Mouse (Mus musculus) midbrain, embryonic 13.5 days (tissue): ENCODE data around the gene Uts2b. TPM values are rescaled to one million over a fixed set of nuclear protein-coding genes. Genes with fewer than 3 reads are reported as not detected.

Source experiments
- ATAC-seq: fragments of 200-750 bp; cut with Nextera tagmentation; 2 replicates; pipeline ENCODE4 v1.8.0; 2017; ENCODE audit warnings: mild to moderate bottlenecking, moderate TSS enrichment, moderate library complexity
- H3K27ac ChIP-seq: fragments of 300-500 bp; sonication (generic); 2 replicates; pipeline ENCODE4 v1.5.1; 2015; ENCODE audit warnings: inconsistent platforms, mild to moderate bottlenecking, moderate library complexity
- H3K27me3 ChIP-seq: fragments of 300-500 bp; sonication (generic); 2 replicates; pipeline ENCODE4 v1.6.1; 2015; ENCODE audit warnings: mild to moderate bottlenecking, inconsistent platforms
- H3K36me3 ChIP-seq: fragments of 300-500 bp; sonication (generic); 2 replicates; pipeline ENCODE4 v1.6.1; 2015; ENCODE audit warnings: mild to moderate bottlenecking, inconsistent platforms
- H3K4me1 ChIP-seq: fragments of 300-500 bp; sonication (generic); replicated peaks from 2 replicates; pipeline ENCODE4 v1.6.1; 2015; ENCODE audit warnings: inconsistent platforms
- H3K4me2 ChIP-seq: fragments of 300-500 bp; sonication (generic); replicated peaks from 2 replicates; pipeline ENCODE4 v1.6.1; 2015; ENCODE audit warnings: moderate library complexity, mild to moderate bottlenecking, inconsistent platforms
- H3K4me3 ChIP-seq: fragments of 300-500 bp; sonication (generic); replicated peaks from 2 replicates; pipeline ENCODE4 v1.5.1; 2015; ENCODE audit warnings: mild to moderate bottlenecking, inconsistent platforms
- H3K9ac ChIP-seq: fragments of 300-500 bp; sonication (generic); replicated peaks from 2 replicates; pipeline ENCODE4 v1.6.1; 2015; ENCODE audit warnings: mild to moderate bottlenecking, inconsistent platforms
- H3K9me3 ChIP-seq: fragments of 300-500 bp; sonication (generic); 2 replicates; pipeline ENCODE4 v1.6.1; 2016; ENCODE audit warnings: mild to moderate bottlenecking, inconsistent platforms
- WGBS: fragments of 180-500 bp; shearing (Covaris S2); methylation state at CpG from one replicate; pipeline ENCODE4 v1.1.7; 2015; 5-methylcytosine and 5-hydroxymethylcytosine counted together
- polyA plus RNA-seq: library from polyadenylated mRNA; unstranded; fragments of >200 nt; fragmentation: Nextera tagmentation; extraction: Ambion mirVana; gene quantifications from 2 replicates; pipeline ENCODE4 v1.2.1, GENCODE M21; 2015

The Uts2b gene
- 0.41 and 0.46 TPM in 2 replicates for polyA plus RNA-seq

GRCm38 (mm10) chr16:27370191-27370590 lies at the start of gene Uts2b:
Gene Uts2b (minus strand): TSS chr16:27370239.
- no peak for ATAC-seq
- WGBS = 82% methylated on average over 8 of the region's 8 CpGs
- no peak within 1 kb of the TSS for H3K4me2 ChIP-seq
- no peaks in the 10 kb centered on the region for H3K36me3 ChIP-seq
- H3K9ac ChIP-seq = no peak within 1 kb of the TSS
- H3K9me3 ChIP-seq = no peaks in the 10 kb centered on the region
- H3K27ac ChIP-seq = no peak within 1 kb of the TSS
- H3K27me3 ChIP-seq = no peaks in the 10 kb centered on the region
- no peaks in the 10 kb centered on the region for H3K4me1 ChIP-seq
- no peak within 1 kb of the TSS for H3K4me3 ChIP-seq

- WGBS = 93% methylated on average over 3 of the region's 3 CpGs
- Histone ChIP-seq H3K27me3 (no peaks in the 10 kb centered on the region), H3K9me3 (peaks cover 3% of the 10 kb centered on the region; the same call in 1 of the 2 replicates), H3K27ac (no peak overlapping the region), H3K4me1 (no peaks in the 10 kb centered on the region), H3K4me3 (no peak overlapping the region), H3K4me2 (no peak overlapping the region), H3K36me3 (peaks cover 76% of the 10 kb centered on the region), H3K9ac (no peak overlapping the region)
- ATAC-seq = no peak
These were observed 47.6 kb upstream of the Uts2b start for GRCm38 (mm10) chr16:27417632-27418031.

- H3K27ac ChIP-seq = no peak overlapping the region
- H3K9me3 ChIP-seq = peaks cover 3% of the 10 kb centered on the region; the same call in 1 of the 2 replicates
- H3K9ac ChIP-seq = no peak overlapping the region
- H3K27me3 ChIP-seq = no peaks in the 10 kb centered on the region
- no peak overlapping the region for H3K4me3 ChIP-seq
- H3K4me1 ChIP-seq = no peaks in the 10 kb centered on the region
- peaks cover 75% of the 10 kb centered on the region for H3K36me3 ChIP-seq
- 94% methylated on average over 6 of the region's 6 CpGs for WGBS
- ATAC-seq = no peak
- H3K4me2 ChIP-seq = no peak overlapping the region
These were observed 47.0 kb upstream of the Uts2b start for GRCm38 (mm10) chr16:27416937-27417584.

GRCm38 (mm10) chr16:27404107-27404506 lies 34.1 kb upstream of the Uts2b start:
- Histone ChIP-seq H3K9me3 (no peaks in the 10 kb centered on the region), H3K4me3 (no peak overlapping the region), H3K4me1 (no peaks in the 10 kb centered on the region), H3K27ac (no peak overlapping the region), H3K27me3 (no peaks in the 10 kb centered on the region), H3K36me3 (peaks cover 23% of the 10 kb centered on the region), H3K4me2 (no peak overlapping the region), H3K9ac (no peak overlapping the region)
- ATAC-seq = no peak

- WGBS = 99% methylated on average over 2 of the region's 2 CpGs
- ATAC-seq = no peak
- Histone ChIP-seq H3K36me3 (peaks cover 10% of the 10 kb centered on the region), H3K4me1 (no peaks in the 10 kb centered on the region), H3K4me2 (no peak overlapping the region), H3K9ac (no peak overlapping the region), H3K27me3 (no peaks in the 10 kb centered on the region), H3K27ac (no peak overlapping the region), H3K9me3 (no peaks in the 10 kb centered on the region), H3K4me3 (no peak overlapping the region)
These were observed 31.5 kb upstream of the Uts2b start for GRCm38 (mm10) chr16:27401579-27401978.

- H3K9ac ChIP-seq = no peak overlapping the region
- H3K4me2 ChIP-seq = no peak overlapping the region
- WGBS = 91% methylated on average over 6 of the region's 6 CpGs
- no peaks in the 10 kb centered on the region for H3K4me1 ChIP-seq
- no peaks in the 10 kb centered on the region for H3K27me3 ChIP-seq
- H3K4me3 ChIP-seq = no peak overlapping the region
- H3K27ac ChIP-seq = no peak overlapping the region
- 0 out of 2 replicates have a peak, but pooled peaks cover 3% of the 10 kb centered on the region for H3K9me3 ChIP-seq
- no peak for ATAC-seq
- H3K36me3 ChIP-seq = no peaks in the 10 kb centered on the region
These were observed 29.7 kb upstream of the Uts2b start for GRCm38 (mm10) chr16:27399719-27400253.

GRCm38 (mm10) chr16:27399026-27399718 lies 29.1 kb upstream of the Uts2b start:
- H3K36me3 ChIP-seq = no peaks in the 10 kb centered on the region
- no peaks in the 10 kb centered on the region for H3K4me1 ChIP-seq
- 0 out of 2 replicates have a peak, but pooled peaks cover 3% of the 10 kb centered on the region for H3K9me3 ChIP-seq
- no peaks in the 10 kb centered on the region for H3K27me3 ChIP-seq
- H3K4me2 ChIP-seq = no peak overlapping the region
- WGBS = 96% methylated on average over 3 of the region's 3 CpGs
- no peak overlapping the region for H3K9ac ChIP-seq
- H3K27ac ChIP-seq = no peak overlapping the region
- H3K4me3 ChIP-seq = no peak overlapping the region
- no peak for ATAC-seq

- ATAC-seq = no peak
- WGBS = 93% methylated on average over 1 of the region's 1 CpGs
- Histone ChIP-seq H3K27me3 (no peaks in the 10 kb centered on the region), H3K4me3 (no peak overlapping the region), H3K36me3 (no peaks in the 10 kb centered on the region), H3K27ac (no peak overlapping the region), H3K4me2 (no peak overlapping the region), H3K9me3 (0 out of 2 replicates have a peak, but pooled peaks cover 3% of the 10 kb centered on the region), H3K4me1 (peaks cover 10% of the 10 kb centered on the region), H3K9ac (no peak overlapping the region)
These were observed 26.9 kb upstream of the Uts2b start for GRCm38 (mm10) chr16:27396951-27397350.

- WGBS = 94% methylated on average over 4 of the region's 4 CpGs
- no peak overlapping the region for H3K27ac ChIP-seq
- H3K36me3 ChIP-seq = no peaks in the 10 kb centered on the region
- no peak overlapping the region for H3K4me2 ChIP-seq
- H3K4me3 ChIP-seq = no peak overlapping the region
- H3K27me3 ChIP-seq = no peaks in the 10 kb centered on the region
- ATAC-seq = no peak
- 0 out of 2 replicates have a peak, but pooled peaks cover 3% of the 10 kb centered on the region for H3K9me3 ChIP-seq
- peaks cover 23% of the 10 kb centered on the region for H3K4me1 ChIP-seq
- no peak overlapping the region for H3K9ac ChIP-seq
These were observed 25.4 kb upstream of the Uts2b start for GRCm38 (mm10) chr16:27395251-27396037.

- no peak overlapping the region for H3K4me3 ChIP-seq
- no peaks in the 10 kb centered on the region for H3K27me3 ChIP-seq
- H3K27ac ChIP-seq = no peak overlapping the region
- no peak overlapping the region for H3K9ac ChIP-seq
- WGBS = 94% methylated on average over 2 of the region's 2 CpGs
- H3K36me3 ChIP-seq = no peaks in the 10 kb centered on the region
- H3K9me3 ChIP-seq = 0 out of 2 replicates have a peak, but pooled peaks cover 3% of the 10 kb centered on the region
- no peak for ATAC-seq
- peaks cover 39% of the 10 kb centered on the region for H3K4me1 ChIP-seq
- no peak overlapping the region for H3K4me2 ChIP-seq
These were observed 21.8 kb upstream of the Uts2b start for GRCm38 (mm10) chr16:27391845-27392244.

- Histone ChIP-seq H3K36me3 (no peaks in the 10 kb centered on the region), H3K9me3 (no peaks in the 10 kb centered on the region), H3K4me2 (peak overlapping the region; percentile 80), H3K27ac (no peak overlapping the region), H3K27me3 (no peaks in the 10 kb centered on the region), H3K4me1 (peaks cover 39% of the 10 kb centered on the region), H3K4me3 (peak overlapping the region; percentile 96), H3K9ac (peak overlapping the region; percentile 97)
- 91% methylated on average over 4 of the region's 4 CpGs for WGBS
- ATAC-seq = no peak
These were observed 20.3 kb upstream of the Uts2b start for GRCm38 (mm10) chr16:27390306-27390705.
